Mouse (Mus musculus): ENCODE data around the gene Spsb4. TPM values are rescaled to one million over a fixed set of nuclear protein-coding genes. Genes with fewer than 3 reads are reported as not detected.

Spsb4 gene
- total and polyA plus RNA-seq, 2 experiments, result 1.5 to 3.5 TPM

GRCm38 (mm10) chr9:96953443-96953842, 65.2 kb downstream of the Spsb4 start:
- Histone ChIP-seq H3K4me1 (ENCODE audit: control insufficient read depth, insufficient read depth, low read length) (peaks cover 13% of the 10 kb centered on the region), H3K9ac (ENCODE audit: low read depth, low read length) (no peak overlapping the region), H3K27ac (replicated peaks; ENCODE audit: insufficient read depth, low read depth, low read length) (no peak overlapping the region), H3K4me3 (ENCODE audit: insufficient read depth, low read depth, low read length) (no peak overlapping the region), H3K27me3 (ENCODE audit: control insufficient read depth, insufficient read depth, low read length) (no peaks in the 10 kb centered on the region), H3K36me3 (ENCODE audit: control insufficient read depth, insufficient read depth, low read length) (no peaks in the 10 kb centered on the region), H3K79me2 (ENCODE audit: control insufficient read depth, insufficient read depth, low read length) (no peaks in the 10 kb centered on the region)
- WGBS, result 89% methylated on average over 8 of the region's 8 CpGs
- DNase-seq (ENCODE audit: extremely low read depth, low read depth, low spot score), result no peak
- TF ChIP-seq CTCF (IDR thresholded peaks at IDR 0.05; ENCODE audit: low read depth, low read length) (no peak), POLR2A (IDR thresholded peaks at IDR 0.05; ENCODE audit: extremely low read depth, insufficient read depth, low read length) (no peak)

GRCm38 (mm10) chr9:96952310-96952975, 66.2 kb downstream of the Spsb4 start:
- Histone ChIP-seq H3K27ac (replicated peaks; ENCODE audit: insufficient read depth, low read depth, low read length) (no peak overlapping the region), H3K27me3 (ENCODE audit: control insufficient read depth, insufficient read depth, low read length) (no peaks in the 10 kb centered on the region), H3K4me3 (ENCODE audit: insufficient read depth, low read depth, low read length) (no peak overlapping the region), H3K36me3 (ENCODE audit: control insufficient read depth, insufficient read depth, low read length) (no peaks in the 10 kb centered on the region), H3K79me2 (ENCODE audit: control insufficient read depth, insufficient read depth, low read length) (no peaks in the 10 kb centered on the region), H3K4me1 (ENCODE audit: control insufficient read depth, insufficient read depth, low read length) (peaks cover 13% of the 10 kb centered on the region), H3K9ac (ENCODE audit: low read depth, low read length) (no peak overlapping the region)
- 10% methylated on average over 9 of the region's 9 CpGs for WGBS
- DNase-seq (ENCODE audit: extremely low read depth, low read depth, low spot score), result peak; percentile 95
- no peak for TF ChIP-seq POLR2A (IDR thresholded peaks at IDR 0.05; ENCODE audit: extremely low read depth, insufficient read depth, low read length)
- TF ChIP-seq CTCF (IDR thresholded peaks at IDR 0.05; ENCODE audit: low read depth, low read length), result no peak

GRCm38 (mm10) chr9:96949551-96949950, 69.1 kb downstream of the Spsb4 start:
- peaks cover 13% of the 10 kb centered on the region for H3K4me1 ChIP-seq (ENCODE audit: control insufficient read depth, insufficient read depth, low read length)
- TF ChIP-seq CTCF (IDR thresholded peaks at IDR 0.05; ENCODE audit: low read depth, low read length) (no peak), POLR2A (IDR thresholded peaks at IDR 0.05; ENCODE audit: extremely low read depth, insufficient read depth, low read length) (no peak)
- no peak overlapping the region for H3K4me3 ChIP-seq (ENCODE audit: insufficient read depth, low read depth, low read length)
- no peaks in the 10 kb centered on the region for H3K79me2 ChIP-seq (ENCODE audit: control insufficient read depth, insufficient read depth, low read length)
- 91% methylated on average over 9 of the region's 9 CpGs for whole genome bisulfite sequencing
- H3K27me3 ChIP-seq (ENCODE audit: control insufficient read depth, insufficient read depth, low read length), result no peaks in the 10 kb centered on the region
- no peak for DNase-seq (ENCODE audit: extremely low read depth, low read depth, low spot score)
- no peak overlapping the region for H3K27ac ChIP-seq (replicated peaks; ENCODE audit: insufficient read depth, low read depth, low read length)
- no peak overlapping the region for H3K9ac ChIP-seq (ENCODE audit: low read depth, low read length)
- no peaks in the 10 kb centered on the region for H3K36me3 ChIP-seq (ENCODE audit: control insufficient read depth, insufficient read depth, low read length)

DNA sequence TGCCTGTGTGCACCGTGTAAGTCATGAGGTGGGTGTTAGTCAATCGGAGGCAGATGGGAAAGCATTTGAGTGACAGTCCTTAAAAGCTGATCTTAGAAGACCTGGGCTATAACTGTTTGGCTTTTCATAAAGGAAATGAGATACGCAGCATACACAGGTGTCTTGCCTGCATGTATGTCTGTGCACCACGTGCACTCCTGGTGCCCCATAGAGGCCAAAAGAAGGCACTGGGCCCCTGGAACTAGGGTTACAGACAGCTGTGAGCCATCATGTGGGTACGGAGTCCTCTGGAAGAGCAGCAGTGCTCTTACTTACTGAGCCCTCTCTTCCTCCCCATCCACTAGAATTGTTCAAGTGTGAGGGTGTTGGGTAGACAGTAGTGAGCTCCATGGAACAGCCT, 70.1 kb downstream of the Spsb4 start:
- TF ChIP-seq POLR2A (IDR thresholded peaks at IDR 0.05; ENCODE audit: extremely low read depth, insufficient read depth, low read length) (no peak), CTCF (IDR thresholded peaks at IDR 0.05; ENCODE audit: low read depth, low read length) (no peak)
- no peak overlapping the region for H3K27ac ChIP-seq (replicated peaks; ENCODE audit: insufficient read depth, low read depth, low read length)
- no peaks in the 10 kb centered on the region for H3K27me3 ChIP-seq (ENCODE audit: control insufficient read depth, insufficient read depth, low read length)
- H3K79me2 ChIP-seq (ENCODE audit: control insufficient read depth, insufficient read depth, low read length), result no peaks in the 10 kb centered on the region
- no peak overlapping the region for H3K4me3 ChIP-seq (ENCODE audit: insufficient read depth, low read depth, low read length)
- peaks cover 10% of the 10 kb centered on the region for H3K4me1 ChIP-seq (ENCODE audit: control insufficient read depth, insufficient read depth, low read length)
- DNase-seq (ENCODE audit: extremely low read depth, low read depth, low spot score), result no peak
- H3K9ac ChIP-seq (ENCODE audit: low read depth, low read length), result no peak overlapping the region
- 87% methylated on average over 5 of the region's 5 CpGs for WGBS
- no peaks in the 10 kb centered on the region for H3K36me3 ChIP-seq (ENCODE audit: control insufficient read depth, insufficient read depth, low read length)

- no peak overlapping the region for H3K4me3 ChIP-seq (ENCODE audit: insufficient read depth, low read depth, low read length)
- no peak for TF ChIP-seq POLR2A (IDR thresholded peaks at IDR 0.05; ENCODE audit: extremely low read depth, insufficient read depth, low read length)
- WGBS, result 88% methylated on average over 5 of the region's 5 CpGs
- peaks cover under 1% of the 10 kb centered on the region; the same call in 1 of the 2 replicates for H3K4me1 ChIP-seq (ENCODE audit: control insufficient read depth, insufficient read depth, low read length)
- no peaks in the 10 kb centered on the region for H3K36me3 ChIP-seq (ENCODE audit: control insufficient read depth, insufficient read depth, low read length)
- no peaks in the 10 kb centered on the region for H3K27me3 ChIP-seq (ENCODE audit: control insufficient read depth, insufficient read depth, low read length)
- no peak overlapping the region for H3K27ac ChIP-seq (replicated peaks; ENCODE audit: insufficient read depth, low read depth, low read length)
- no peak for DNase-seq (ENCODE audit: extremely low read depth, low read depth, low spot score)
- H3K9ac ChIP-seq (ENCODE audit: low read depth, low read length), result no peak overlapping the region
- no peaks in the 10 kb centered on the region for H3K79me2 ChIP-seq (ENCODE audit: control insufficient read depth, insufficient read depth, low read length)
These were observed 71.5 kb downstream of the Spsb4 start for GRCm38 (mm10) chr9:96947171-96947570.

GRCm38 (mm10) chr9:96944517-96944916, 74.1 kb downstream of the Spsb4 start:
- Histone ChIP-seq H3K27me3 (ENCODE audit: control insufficient read depth, insufficient read depth, low read length) (no peaks in the 10 kb centered on the region), H3K4me3 (ENCODE audit: insufficient read depth, low read depth, low read length) (no peak overlapping the region), H3K36me3 (ENCODE audit: control insufficient read depth, insufficient read depth, low read length) (no peaks in the 10 kb centered on the region), H3K4me1 (ENCODE audit: control insufficient read depth, insufficient read depth, low read length) (no peaks in the 10 kb centered on the region), H3K27ac (replicated peaks; ENCODE audit: insufficient read depth, low read depth, low read length) (no peak overlapping the region), H3K79me2 (ENCODE audit: control insufficient read depth, insufficient read depth, low read length) (no peaks in the 10 kb centered on the region), H3K9ac (ENCODE audit: low read depth, low read length) (no peak overlapping the region)
- WGBS, result 84% methylated on average over 16 of the region's 16 CpGs
- TF ChIP-seq CTCF (IDR thresholded peaks at IDR 0.05; ENCODE audit: low read depth, low read length) (no peak), POLR2A (IDR thresholded peaks at IDR 0.05; ENCODE audit: extremely low read depth, insufficient read depth, low read length) (no peak)
- DNase-seq (ENCODE audit: extremely low read depth, low read depth, low spot score), result no peak
